Mouse (Mus musculus) spleen, adult 2 months (tissue): ENCODE measurements around the gene Prelp.

Experiments
- CTCF ChIP-seq: fragments of 200-500 bp; IDR thresholded peaks from 2 replicates; pipeline ENCODE4 v1.5.1; 2011; ENCODE audit warnings: mild to moderate bottlenecking, inconsistent platforms; ENCODE audit not compliant: insufficient read depth, insufficient read length, insufficient replicate concordance; ENCODE audit errors: extremely low read depth
- POLR2A ChIP-seq: fragments of 200-500 bp; IDR thresholded peaks from 2 replicates; pipeline ENCODE4 v1.6.1; 2011; ENCODE audit warnings: low read depth, low read length, inconsistent platforms

GRCm38 (mm10) chr1:133871241-133871640, 50.0 kb downstream of the Prelp start:
- TF ChIP-seq POLR2A (no peak), CTCF (no peak)
